Mouse (Mus musculus) midbrain, embryonic 11.5 days (tissue): ENCODE measurements around the gene Wfdc9. TPM values are rescaled to one million over a fixed set of nuclear protein-coding genes. Genes with fewer than 3 reads are reported as not detected.

Experiments
- ATAC-seq: fragments of 200-750 bp; cut with Nextera tagmentation; 2 replicates; pipeline ENCODE4 v1.8.0; 2017; ENCODE audit warnings: moderate TSS enrichment, moderate library complexity; ENCODE audit not compliant: low FRiP score
- DNase-seq: peaks from one replicate; pipeline ENCODE4 v3.0.0; 2015; ENCODE audit warnings: low spot score; ENCODE audit errors: missing footprints
- H3K27ac ChIP-seq: fragments of 300-500 bp; sonication (generic); 2 replicates; pipeline ENCODE4 v1.5.1; 2014; ENCODE audit warnings: low read depth, low read length
- H3K27me3 ChIP-seq: fragments of 300-500 bp; sonication (generic); 2 replicates; pipeline ENCODE4 v1.6.1; 2014; ENCODE audit warnings: mild to moderate bottlenecking, low read length, moderate library complexity, mixed read lengths; ENCODE audit not compliant: control insufficient read depth, insufficient read depth
- H3K36me3 ChIP-seq: fragments of 300-500 bp; sonication (generic); 2 replicates; pipeline ENCODE4 v1.6.1; 2014; ENCODE audit warnings: mild to moderate bottlenecking, low read length, moderate library complexity, mixed read lengths; ENCODE audit not compliant: control insufficient read depth, insufficient read depth
- H3K4me1 ChIP-seq: fragments of 300-500 bp; sonication (generic); 2 replicates; pipeline ENCODE4 v1.6.1; 2014; ENCODE audit warnings: low read length; ENCODE audit not compliant: control insufficient read depth, insufficient read depth
- H3K4me2 ChIP-seq: fragments of 300-500 bp; sonication (generic); 2 replicates; pipeline ENCODE4 v1.6.1; 2014; ENCODE audit warnings: mild to moderate bottlenecking, moderate library complexity
- H3K4me3 ChIP-seq: fragments of 300-500 bp; sonication (generic); 2 replicates; pipeline ENCODE4 v1.5.1; 2014; ENCODE audit warnings: low read depth, low read length
- H3K9ac ChIP-seq: fragments of 300-500 bp; sonication (generic); 2 replicates; pipeline ENCODE4 v1.6.1; 2014; ENCODE audit warnings: low read length
- H3K9me3 ChIP-seq: fragments of 300-500 bp; sonication (generic); 2 replicates; pipeline ENCODE4 v1.6.1; 2016; ENCODE audit warnings: low read length; ENCODE audit not compliant: control insufficient read depth
- WGBS: fragments of 180-500 bp; shearing (Covaris S2); extraction: QIAGEN DNeasy Blood & Tissue Kit; methylation state at CpG from one replicate; pipeline ENCODE4 v1.1.7; 2014; 5-methylcytosine and 5-hydroxymethylcytosine counted together
- polyA plus RNA-seq: library from polyadenylated mRNA; unstranded; fragments of >200 nt; fragmentation: Nextera tagmentation; extraction: Ambion mirVana; gene quantifications from 2 replicates; pipeline ENCODE4 v1.2.1, GENCODE M21; 2014

The Wfdc9 gene
- polyA plus RNA-seq = not detected in 2 replicates

GRCm38 (mm10) chr2:164656483-164656882 lies at the start of gene Wfdc9:
TSS of gene Wfdc9 (minus strand) at chr2:164656583.
- H3K4me3 ChIP-seq = no peak within 1 kb of the TSS
- H3K4me2 ChIP-seq = no peak within 1 kb of the TSS
- no peaks in the 10 kb centered on the region for H3K36me3 ChIP-seq
- H3K9ac ChIP-seq = no peak within 1 kb of the TSS
- DNase-seq (no peak), ATAC-seq (no peak)
- no peaks in the 10 kb centered on the region for H3K27me3 ChIP-seq
- H3K27ac ChIP-seq = no peak within 1 kb of the TSS
- WGBS = 82% methylated on average over 9 of the region's 9 CpGs
- H3K9me3 ChIP-seq = no peaks in the 10 kb centered on the region
- no peaks in the 10 kb centered on the region for H3K4me1 ChIP-seq

GRCm38 (mm10) chr2:164705991-164706390 lies 49.6 kb upstream of the Wfdc9 start:
- ATAC-seq (no peak), DNase-seq (no peak)
- Histone ChIP-seq H3K9me3 (no peaks in the 10 kb centered on the region), H3K9ac (no peak overlapping the region), H3K4me1 (no peaks in the 10 kb centered on the region), H3K4me2 (no peak overlapping the region), H3K4me3 (no peak overlapping the region), H3K27ac (no peak overlapping the region), H3K36me3 (no peaks in the 10 kb centered on the region), H3K27me3 (no peaks in the 10 kb centered on the region)
- WGBS = 90% methylated on average over 14 of the region's 14 CpGs

- 95% methylated on average over 6 of the region's 6 CpGs for WGBS
These were observed 48.9 kb upstream of the Wfdc9 start for GRCm38 (mm10) chr2:164705328-164705727.

GRCm38 (mm10) chr2:164704235-164704634 lies 47.9 kb upstream of the Wfdc9 start:
- DNase-seq = no peak
- no peaks in the 10 kb centered on the region for H3K9me3 ChIP-seq
- H3K9ac ChIP-seq = no peak overlapping the region
- no peak overlapping the region for H3K27ac ChIP-seq
- no peaks in the 10 kb centered on the region for H3K27me3 ChIP-seq
- H3K36me3 ChIP-seq = no peaks in the 10 kb centered on the region
- no peak overlapping the region for H3K4me2 ChIP-seq
- 74% methylated on average over 5 of the region's 5 CpGs for WGBS
- no peak overlapping the region for H3K4me3 ChIP-seq
- no peaks in the 10 kb centered on the region for H3K4me1 ChIP-seq
- ATAC-seq = no peak

More at GRCm38 (mm10) chr2:164705328-164705727, 48.9 kb upstream of the Wfdc9 start:
- H3K4me3 ChIP-seq = no peak overlapping the region
- no peak overlapping the region for H3K4me2 ChIP-seq
- no peaks in the 10 kb centered on the region for H3K36me3 ChIP-seq
- H3K27me3 ChIP-seq = no peaks in the 10 kb centered on the region
- H3K27ac ChIP-seq = no peak overlapping the region
- no peaks in the 10 kb centered on the region for H3K9me3 ChIP-seq
- ATAC-seq (no peak), DNase-seq (no peak)
- H3K9ac ChIP-seq = no peak overlapping the region
- no peaks in the 10 kb centered on the region for H3K4me1 ChIP-seq

- no peaks in the 10 kb centered on the region for H3K4me1 ChIP-seq
- H3K9me3 ChIP-seq = no peaks in the 10 kb centered on the region
- H3K4me3 ChIP-seq = no peak overlapping the region
- DNase-seq (no peak), ATAC-seq (no peak)
- 92% methylated on average over 5 of the region's 5 CpGs for WGBS
- H3K9ac ChIP-seq = no peak overlapping the region
- no peak overlapping the region for H3K4me2 ChIP-seq
- no peak overlapping the region for H3K27ac ChIP-seq
- H3K36me3 ChIP-seq = no peaks in the 10 kb centered on the region
- H3K27me3 ChIP-seq = no peaks in the 10 kb centered on the region
These were observed 45.4 kb upstream of the Wfdc9 start for GRCm38 (mm10) chr2:164701761-164702160.

GRCm38 (mm10) chr2:164700959-164701358 lies 44.6 kb upstream of the Wfdc9 start:
- H3K27me3 ChIP-seq = no peaks in the 10 kb centered on the region
- no peaks in the 10 kb centered on the region for H3K36me3 ChIP-seq
- H3K9ac ChIP-seq = no peak overlapping the region
- no peak overlapping the region for H3K4me3 ChIP-seq
- no peak for ATAC-seq
- no peak overlapping the region for H3K4me2 ChIP-seq
- H3K27ac ChIP-seq = no peak overlapping the region
- 81% methylated on average over 5 of the region's 5 CpGs for WGBS
- H3K9me3 ChIP-seq = no peaks in the 10 kb centered on the region
- no peaks in the 10 kb centered on the region for H3K4me1 ChIP-seq
- no peak for DNase-seq

GRCm38 (mm10) chr2:164698201-164698600 lies 41.8 kb upstream of the Wfdc9 start, which contains the start of gene Spint4:
TSS of gene Spint4 (plus strand) at chr2:164698501.
- no peak within 1 kb of the TSS for H3K9ac ChIP-seq
- no peaks in the 10 kb centered on the region for H3K36me3 ChIP-seq
- no peak within 1 kb of the TSS for H3K27ac ChIP-seq
- no peak within 1 kb of the TSS for H3K4me2 ChIP-seq
- no peaks in the 10 kb centered on the region for H3K9me3 ChIP-seq
- no peak within 1 kb of the TSS for H3K4me3 ChIP-seq
- ATAC-seq (no peak), DNase-seq (no peak)
- H3K4me1 ChIP-seq = no peaks in the 10 kb centered on the region
- WGBS = 76% methylated on average over 4 of the region's 4 CpGs
- H3K27me3 ChIP-seq = no peaks in the 10 kb centered on the region

- Histone ChIP-seq H3K9ac (no peak within 1 kb of the TSS), H3K27me3 (no peaks in the 10 kb centered on the region), H3K4me2 (no peak within 1 kb of the TSS), H3K9me3 (no peaks in the 10 kb centered on the region), H3K4me3 (no peak within 1 kb of the TSS), H3K36me3 (no peaks in the 10 kb centered on the region), H3K4me1 (no peaks in the 10 kb centered on the region), H3K27ac (no peak within 1 kb of the TSS)
- WGBS = 63% methylated on average over 3 of the region's 3 CpGs
- ATAC-seq (no peak), DNase-seq (no peak)
These were observed 28.4 kb upstream of the Wfdc9 start, which contains the start of gene Wfdc13 for GRCm38 (mm10) chr2:164684807-164685206. TSS of gene Wfdc13 (plus strand) at chr2:164685107.

- 62% methylated on average over 3 of the region's 3 CpGs for WGBS
- no peaks in the 10 kb centered on the region for H3K4me1 ChIP-seq
- H3K36me3 ChIP-seq = no peaks in the 10 kb centered on the region
- H3K4me3 ChIP-seq = no peak overlapping the region
- no peak overlapping the region for H3K4me2 ChIP-seq
- DNase-seq (no peak), ATAC-seq (no peak)
- no peak overlapping the region for H3K9ac ChIP-seq
- H3K27ac ChIP-seq = no peak overlapping the region
- no peaks in the 10 kb centered on the region for H3K9me3 ChIP-seq
- no peaks in the 10 kb centered on the region for H3K27me3 ChIP-seq
These were observed 23.5 kb upstream of the Wfdc9 start for GRCm38 (mm10) chr2:164679906-164680305.
